Mouse (Mus musculus): ENCODE data around the gene L3mbtl2.
"Not testable (repeated sequence)": the region's sequence is repeated elsewhere in the genome, so short reads cannot be mapped to it uniquely, and the experiment has no call there.

Gene L3mbtl2

GRCm38 (mm10) chr15:81663697-81664561 is at the start of gene L3mbtl2:
Gene L3mbtl2, plus strand, starts transcription at chr15:81663889.
- DNase-seq (ENCODE audit: low read depth, low spot score): peak; percentile 85

GRCm38 (mm10) chr15:81649516-81650455 is 13.9 kb upstream of the L3mbtl2 start:
- DNase-seq (ENCODE audit: low read depth, low spot score): no peak

GRCm38 (mm10) chr15:81650636-81651035 is 13.1 kb upstream of the L3mbtl2 start:
- DNase-seq (ENCODE audit: low read depth, low spot score): no peak

GRCm38 (mm10) chr15:81661701-81662100 is 2.0 kb upstream of the L3mbtl2 start:
- no peak for DNase-seq (ENCODE audit: low read depth, low spot score)

- DNase-seq (ENCODE audit: low read depth, low spot score): no peak
Observed at GRCm38 (mm10) chr15:81663281-81663680, 408 bp upstream of the L3mbtl2 start.

- DNase-seq (ENCODE audit: low read depth, low spot score): no peak
Observed at GRCm38 (mm10) chr15:81666957-81667356, 3.3 kb downstream of the L3mbtl2 start.

- DNase-seq (ENCODE audit: low read depth, low spot score): no peak
Observed at GRCm38 (mm10) chr15:81670231-81670640, 6.5 kb downstream of the L3mbtl2 start.

GRCm38 (mm10) chr15:81676637-81677036 is 12.9 kb downstream of the L3mbtl2 start:
- DNase-seq (ENCODE audit: low read depth, low spot score): no peak

- no peak for DNase-seq (ENCODE audit: low read depth, low spot score)
Observed at GRCm38 (mm10) chr15:81680301-81680805, 16.7 kb downstream of the L3mbtl2 start.

- no peak for DNase-seq (ENCODE audit: low read depth, low spot score)
Observed at GRCm38 (mm10) chr15:81693366-81693966, 29.8 kb downstream of the L3mbtl2 start.

- DNase-seq (ENCODE audit: low read depth, low spot score): peak; percentile 28
Observed at GRCm38 (mm10) chr15:81693967-81694881, 30.5 kb downstream of the L3mbtl2 start.

GRCm38 (mm10) chr15:81694891-81695290 is 31.2 kb downstream of the L3mbtl2 start:
- no peak for DNase-seq (ENCODE audit: low read depth, low spot score)

- DNase-seq (ENCODE audit: low read depth, low spot score): no peak
Observed at GRCm38 (mm10) chr15:81697175-81697574, 33.5 kb downstream of the L3mbtl2 start, which contains the start of gene Chadl. Gene Chadl, minus strand, starts transcription at chr15:81697287.

GRCm38 (mm10) chr15:81697847-81698246 is 34.2 kb downstream of the L3mbtl2 start:
- DNase-seq (ENCODE audit: low read depth, low spot score): no peak

- no peak for DNase-seq (ENCODE audit: low read depth, low spot score)
Observed at GRCm38 (mm10) chr15:81698532-81698931, 34.8 kb downstream of the L3mbtl2 start.

- no peak for DNase-seq (ENCODE audit: low read depth, low spot score)
Observed at GRCm38 (mm10) chr15:81700161-81700560, 36.5 kb downstream of the L3mbtl2 start.

- DNase-seq (ENCODE audit: low read depth, low spot score): no peak
Observed at GRCm38 (mm10) chr15:81700601-81701000, 36.9 kb downstream of the L3mbtl2 start.

- not testable (repeated sequence) for DNase-seq (ENCODE audit: low read depth, low spot score)
Observed at GRCm38 (mm10) chr15:81701350-81701749, 37.7 kb downstream of the L3mbtl2 start.

GRCm38 (mm10) chr15:81702306-81703093 is 38.8 kb downstream of the L3mbtl2 start:
- DNase-seq (ENCODE audit: low read depth, low spot score): no peak

GRCm38 (mm10) chr15:81703094-81703489 is 39.4 kb downstream of the L3mbtl2 start:
- DNase-seq (ENCODE audit: low read depth, low spot score): no peak

Data from brain, embryonic 18.5 days (tissue).